Mouse (Mus musculus) neural tube, embryonic 14.5 days (tissue): ENCODE measurements around the gene Chd3. TPM values are rescaled to one million over a fixed set of nuclear protein-coding genes. Genes with fewer than 3 reads are reported as not detected.

Experiments
- ATAC-seq: fragments of 200-750 bp; cut with Nextera tagmentation; 2 replicates; pipeline ENCODE4 v1.8.0; 2017; ENCODE audit warnings: low read depth, mild to moderate bottlenecking, moderate TSS enrichment, moderate library complexity
- H3K27ac ChIP-seq: fragments of 300-500 bp; sonication (generic); 2 replicates; pipeline ENCODE4 v1.5.1; 2014; ENCODE audit warnings: low read depth, mild to moderate bottlenecking, control low read depth, low read length, moderate library complexity, mixed read lengths
- H3K27me3 ChIP-seq: fragments of 300-500 bp; sonication (generic); 2 replicates; pipeline ENCODE4 v1.6.1; 2014; ENCODE audit warnings: low read length; ENCODE audit not compliant: control insufficient read depth, insufficient read depth
- H3K36me3 ChIP-seq: fragments of 300-500 bp; sonication (generic); 2 replicates; pipeline ENCODE4 v1.6.1; 2014; ENCODE audit warnings: low read length, mixed read lengths; ENCODE audit not compliant: control insufficient read depth, insufficient read depth
- H3K4me1 ChIP-seq: fragments of 300-500 bp; sonication (generic); 2 replicates; pipeline ENCODE4 v1.6.1; 2014; ENCODE audit warnings: low read length; ENCODE audit not compliant: control insufficient read depth, insufficient read depth
- H3K4me2 ChIP-seq: fragments of 300-500 bp; sonication (generic); 2 replicates; pipeline ENCODE4 v1.6.1; 2014; ENCODE audit warnings: mild to moderate bottlenecking, low read depth, low read length, control low read depth
- H3K4me3 ChIP-seq: fragments of 300-500 bp; sonication (generic); 2 replicates; pipeline ENCODE4 v1.5.1; 2014; ENCODE audit warnings: low read depth, low read length, control low read depth, mixed read lengths
- H3K9ac ChIP-seq: fragments of 300-500 bp; sonication (generic); replicated peaks from 2 replicates; pipeline ENCODE4 v1.6.1; 2014; ENCODE audit warnings: low read depth, mild to moderate bottlenecking, control low read depth, low read length, mixed read lengths
- H3K9me3 ChIP-seq: fragments of 300-500 bp; sonication (generic); 2 replicates; pipeline ENCODE4 v1.6.1; 2016; ENCODE audit warnings: low read length; ENCODE audit not compliant: control insufficient read depth
- WGBS: fragments of 180-500 bp; shearing (Covaris S2); extraction: QIAGEN DNeasy Blood & Tissue Kit; methylation state at CpG from one replicate; pipeline ENCODE4 v1.1.7; 2014; 5-methylcytosine and 5-hydroxymethylcytosine counted together
- polyA plus RNA-seq: library from polyadenylated mRNA; unstranded; fragments of >200 nt; fragmentation: Nextera tagmentation; extraction: Ambion mirVana; gene quantifications from 2 replicates; pipeline ENCODE4 v1.2.1, GENCODE M21; 2014

Chd3 gene
- polyA plus RNA-seq, result 86.0 and 89.6 TPM in 2 replicates

GRCm38 (mm10) chr11:69369215-69369989, at the start of gene Chd3:
TSS of gene Chd3 (minus strand) at chr11:69369406.
- peak within 1 kb of the TSS; percentile 98 for H3K4me2 ChIP-seq
- ATAC-seq, result no peak
- H3K27ac ChIP-seq, result peak within 1 kb of the TSS; percentile 100
- 0 out of 2 replicates have a peak, but pooled peaks cover 3% of the 10 kb centered on the region for H3K36me3 ChIP-seq
- peaks cover 52% of the 10 kb centered on the region for H3K4me1 ChIP-seq
- H3K9ac ChIP-seq, result peak within 1 kb of the TSS; percentile 100
- 0% methylated on average over 17 of the region's 34 CpGs for WGBS
- no peaks in the 10 kb centered on the region for H3K9me3 ChIP-seq
- no peaks in the 10 kb centered on the region for H3K27me3 ChIP-seq
- H3K4me3 ChIP-seq, result peak within 1 kb of the TSS; percentile 85

GRCm38 (mm10) chr11:69417449-69418384, 48.5 kb upstream of the Chd3 start:
- peaks cover 53% of the 10 kb centered on the region for H3K4me1 ChIP-seq
- H3K36me3 ChIP-seq, result peaks cover 2% of the 10 kb centered on the region; the same call in 1 of the 2 replicates
- peak overlapping the region; percentile 99 for H3K9ac ChIP-seq
- peak; percentile 29 for ATAC-seq
- peak overlapping the region; percentile 83 for H3K4me3 ChIP-seq
- H3K27me3 ChIP-seq, result peaks cover 10% of the 10 kb centered on the region; the same call in 1 of the 2 replicates
- peak overlapping the region; percentile 99 for H3K27ac ChIP-seq
- under 1% methylated on average over 39 of the region's 39 CpGs for WGBS
- H3K9me3 ChIP-seq, result no peaks in the 10 kb centered on the region
- peak overlapping the region; percentile 99 for H3K4me2 ChIP-seq

GRCm38 (mm10) chr11:69416921-69417448, 47.8 kb upstream of the Chd3 start:
- H3K4me3 ChIP-seq, result peak overlapping the region; percentile 83
- no peaks in the 10 kb centered on the region for H3K9me3 ChIP-seq
- H3K27ac ChIP-seq, result peak overlapping the region; percentile 99
- H3K27me3 ChIP-seq, result peaks cover 4% of the 10 kb centered on the region; the same call in 1 of the 2 replicates
- no peak for ATAC-seq
- WGBS, result 5% methylated on average over 8 of the region's 8 CpGs
- H3K9ac ChIP-seq, result peak overlapping the region; percentile 99
- H3K4me1 ChIP-seq, result peaks cover 60% of the 10 kb centered on the region
- peak overlapping the region; percentile 99 for H3K4me2 ChIP-seq
- H3K36me3 ChIP-seq, result peaks cover 6% of the 10 kb centered on the region; the same call in 1 of the 2 replicates

DNA sequence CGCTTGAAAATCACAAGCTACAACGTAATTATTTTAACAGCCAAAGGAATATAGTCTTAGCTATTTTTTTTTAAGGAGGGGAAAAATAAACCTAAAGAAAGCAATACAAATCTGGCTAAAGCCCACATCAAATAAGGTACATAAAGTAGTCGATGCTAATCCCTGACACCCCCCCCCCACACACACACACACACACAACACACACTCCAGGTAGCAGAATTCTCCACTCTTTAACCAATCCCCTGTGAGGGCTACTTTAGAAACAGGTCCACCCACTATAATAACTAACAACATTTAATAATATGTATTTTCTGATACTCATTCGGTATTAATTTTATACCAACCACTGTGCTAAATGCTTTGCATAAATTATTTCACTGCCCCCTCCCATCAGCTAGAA, 47.3 kb upstream of the Chd3 start:
- Histone ChIP-seq H3K4me2 (peak overlapping the region; percentile 99), H3K9ac (peak overlapping the region; percentile 99), H3K27ac (peak overlapping the region; percentile 99), H3K9me3 (no peaks in the 10 kb centered on the region), H3K4me3 (peak overlapping the region; percentile 83), H3K4me1 (peaks cover 65% of the 10 kb centered on the region), H3K36me3 (peaks cover 6% of the 10 kb centered on the region; the same call in 1 of the 2 replicates), H3K27me3 (peaks cover 3% of the 10 kb centered on the region; the same call in 1 of the 2 replicates)
- ATAC-seq, result no peak
- 1% methylated on average over 4 of the region's 4 CpGs for WGBS

GRCm38 (mm10) chr11:69415668-69416451, 46.7 kb upstream of the Chd3 start:
- WGBS, result under 1% methylated on average over 17 of the region's 25 CpGs
- no peak for ATAC-seq
- Histone ChIP-seq H3K4me1 (peaks cover 66% of the 10 kb centered on the region), H3K27ac (peak overlapping the region; percentile 99), H3K27me3 (no peaks in the 10 kb centered on the region), H3K4me2 (peak overlapping the region; percentile 99), H3K36me3 (peaks cover 6% of the 10 kb centered on the region; the same call in 1 of the 2 replicates), H3K4me3 (peak overlapping the region; percentile 83), H3K9me3 (no peaks in the 10 kb centered on the region), H3K9ac (peak overlapping the region; percentile 99)

GRCm38 (mm10) chr11:69415327-69415667, 46.1 kb upstream of the Chd3 start:
- peak; percentile 14 for ATAC-seq
- peak overlapping the region; percentile 99 for H3K4me2 ChIP-seq
- no peaks in the 10 kb centered on the region for H3K27me3 ChIP-seq
- WGBS, result 0% methylated on average over 3 of the region's 3 CpGs
- H3K27ac ChIP-seq, result peak overlapping the region; percentile 99
- H3K36me3 ChIP-seq, result peaks cover 6% of the 10 kb centered on the region; the same call in 1 of the 2 replicates
- peaks cover 63% of the 10 kb centered on the region for H3K4me1 ChIP-seq
- H3K4me3 ChIP-seq, result peak overlapping the region; percentile 83
- H3K9me3 ChIP-seq, result no peaks in the 10 kb centered on the region
- H3K9ac ChIP-seq, result peak overlapping the region; percentile 99

DNA sequence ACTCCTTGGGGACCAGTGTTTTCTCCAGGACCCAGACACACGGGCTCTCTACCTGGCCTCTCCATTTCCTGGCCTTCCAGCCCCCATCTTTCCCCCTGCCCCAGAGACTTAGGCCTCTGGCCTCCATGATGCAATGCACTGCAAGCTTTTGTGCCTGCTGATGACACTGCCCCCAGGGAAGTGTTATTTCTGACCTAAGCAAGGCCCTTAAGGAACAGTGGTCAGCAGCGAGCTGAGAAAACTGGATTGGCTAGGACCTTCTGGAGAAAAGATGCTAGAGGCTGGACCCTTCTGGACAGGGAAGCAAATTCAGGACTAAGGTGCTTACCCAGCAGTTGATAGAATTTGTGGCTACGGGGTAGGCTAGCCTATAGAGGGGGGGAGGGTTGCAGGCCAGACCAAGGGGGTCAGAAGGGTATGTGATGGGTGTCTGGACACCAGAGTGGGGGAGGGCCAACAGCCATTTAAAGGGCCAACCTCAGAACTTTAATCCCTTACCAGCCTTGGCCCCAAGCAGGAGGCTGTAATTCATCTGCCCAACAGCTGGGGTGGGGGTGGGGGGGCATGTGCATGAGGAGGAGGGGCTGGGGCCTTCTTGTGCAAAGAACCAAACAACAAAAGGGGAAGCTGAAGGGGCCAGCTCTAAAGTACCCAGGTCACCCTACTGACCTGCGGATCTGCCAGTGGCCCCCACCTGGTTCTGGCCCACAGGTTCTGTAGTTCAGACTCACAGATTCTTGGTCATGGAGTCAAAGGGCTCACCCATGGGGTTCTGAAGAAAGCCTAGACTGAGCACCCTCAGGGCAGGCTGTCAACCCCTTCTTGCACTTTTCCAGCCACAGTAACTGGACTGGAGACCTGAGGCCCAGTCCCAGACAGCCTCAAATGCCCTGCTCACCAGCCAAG, 45.5 kb upstream of the Chd3 start:
- 8% methylated on average over 4 of the region's 4 CpGs for WGBS
- Histone ChIP-seq H3K36me3 (peaks cover 6% of the 10 kb centered on the region; the same call in 1 of the 2 replicates), H3K4me2 (peak overlapping the region; percentile 99), H3K27me3 (no peaks in the 10 kb centered on the region), H3K9ac (peak overlapping the region; percentile 99), H3K27ac (peak overlapping the region; percentile 99), H3K4me3 (peak overlapping the region; percentile 83), H3K4me1 (peaks cover 57% of the 10 kb centered on the region), H3K9me3 (no peaks in the 10 kb centered on the region)
- ATAC-seq, result no peak
